Mouse (Mus musculus) heart, postnatal 0 days (tissue): ENCODE measurements around the gene Zcchc2. TPM values are rescaled to one million over a fixed set of nuclear protein-coding genes. Genes with fewer than 3 reads are reported as not detected.

Source experiments
- ATAC-seq: fragments of 200-750 bp; cut with Nextera tagmentation; 2 replicates; pipeline ENCODE4 v1.8.0; 2017; ENCODE audit warnings: low read depth, moderate number of reproducible peaks, moderate library complexity; ENCODE audit not compliant: insufficient read depth
- DNase-seq: peaks from one replicate; pipeline ENCODE4 v3.0.0-alpha.2; 2016; ENCODE audit warnings: low spot score
- H3K27ac ChIP-seq: fragments of 300-500 bp; sonication (generic); 2 replicates; pipeline ENCODE4 v1.5.1; 2014; ENCODE audit warnings: low read depth, mild to moderate bottlenecking
- H3K27me3 ChIP-seq: fragments of 300-500 bp; sonication (generic); 2 replicates; pipeline ENCODE4 v1.6.1; 2014; ENCODE audit warnings: low read length, mixed read lengths; ENCODE audit not compliant: control insufficient read depth, insufficient read depth
- H3K36me3 ChIP-seq: fragments of 300-500 bp; sonication (generic); replicated peaks from 2 replicates; pipeline ENCODE4 v1.6.1; 2014; ENCODE audit warnings: low read length, mixed read lengths; ENCODE audit not compliant: control insufficient read depth, insufficient read depth
- H3K4me1 ChIP-seq: fragments of 300-500 bp; sonication (generic); 2 replicates; pipeline ENCODE4 v1.6.1; 2014; ENCODE audit warnings: antibody characterized with exemption; ENCODE audit not compliant: control insufficient read depth, insufficient read depth
- H3K4me2 ChIP-seq: fragments of 300-500 bp; sonication (generic); 2 replicates; pipeline ENCODE4 v1.6.1; 2014; ENCODE audit warnings: low read depth, mild to moderate bottlenecking, low read length, moderate library complexity
- H3K4me3 ChIP-seq: fragments of 300-500 bp; sonication (generic); 2 replicates; pipeline ENCODE4 v1.5.1; 2014; ENCODE audit warnings: low read depth, low read length
- H3K9ac ChIP-seq: fragments of 300-500 bp; sonication (generic); replicated peaks from 2 replicates; pipeline ENCODE4 v1.6.1; 2014; ENCODE audit warnings: low read depth, low read length, mixed read lengths
- H3K9me3 ChIP-seq: fragments of 300-500 bp; sonication (generic); replicated peaks from 2 replicates; pipeline ENCODE4 v1.6.1; 2016; ENCODE audit warnings: low read length; ENCODE audit not compliant: control insufficient read depth
- CTCF ChIP-seq: IDR thresholded peaks from 2 replicates; pipeline ENCODE4 v1.5.1; 2016; ENCODE audit warnings: antibody characterized with exemption, control low read depth, low read depth
- EP300 ChIP-seq: IDR thresholded peaks from 2 replicates; pipeline ENCODE4 v1.6.1; 2016; ENCODE audit warnings: antibody characterized with exemption, low read depth
- WGBS: fragments of 180-500 bp; shearing (Covaris S2); extraction: QIAGEN DNeasy Blood & Tissue Kit; methylation state at CpG from one replicate; pipeline ENCODE4 v1.1.7; 2014; 5-methylcytosine and 5-hydroxymethylcytosine counted together
- polyA plus RNA-seq: library from polyadenylated mRNA; unstranded; fragments of >200 nt; fragmentation: Nextera tagmentation; extraction: Ambion mirVana; gene quantifications from 2 replicates; pipeline ENCODE4 v1.2.1, GENCODE M21; 2015
- total RNA-seq: library from RNA; depleted of rRNA; stranded (reverse); fragments of >200 nt; gene quantifications from 2 replicates; pipeline ENCODE4 v1.2.3, GENCODE M21; 2014; ENCODE audit warnings: low replicate concordance

The Zcchc2 gene
- total and polyA plus RNA-seq, 2 experiments from 2014 or later, result 1.1 to 6.6 TPM

DNA sequence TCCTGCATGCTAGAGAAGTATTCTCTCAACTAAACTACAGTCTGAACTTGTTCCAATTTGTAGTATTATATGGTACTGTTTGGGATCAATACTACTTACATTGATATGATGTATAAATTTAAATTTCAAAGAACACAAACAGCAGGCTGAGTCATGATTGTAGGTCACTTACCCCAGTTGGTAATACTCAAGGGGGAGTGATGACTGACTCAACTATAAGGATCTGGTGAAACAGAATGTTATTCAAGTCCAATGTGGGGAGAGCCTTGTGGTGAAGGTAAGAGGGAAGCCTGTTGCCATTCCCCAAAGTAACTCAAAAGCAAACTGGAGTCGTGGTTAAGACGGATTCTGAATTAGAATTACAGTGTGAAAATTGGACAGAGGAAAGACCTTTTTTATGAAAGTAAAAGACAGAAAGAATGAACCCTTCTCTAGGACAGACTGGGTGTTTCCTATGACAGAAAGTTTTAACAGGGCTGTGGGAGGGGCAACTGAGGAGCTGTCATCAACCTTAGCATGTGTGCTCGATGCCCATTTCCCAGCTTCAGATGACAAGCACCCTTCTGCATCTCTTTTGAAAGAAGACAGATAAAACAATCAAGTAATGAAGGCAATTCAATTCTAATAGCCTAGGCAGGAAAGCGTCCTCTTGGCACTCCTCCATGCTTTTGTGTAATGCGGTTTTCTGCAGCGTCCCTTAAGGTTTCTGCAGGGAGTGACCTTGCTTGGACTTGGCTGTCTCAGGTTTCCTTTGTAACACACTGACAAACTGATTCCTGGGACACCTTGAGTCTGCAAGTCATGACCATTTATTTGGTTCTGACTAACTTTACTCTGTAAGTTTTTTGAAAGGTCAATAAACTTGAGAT, 7.5 kb upstream of the Zcchc2 start:
- no peak overlapping the region for H3K9ac ChIP-seq
- H3K27me3 ChIP-seq, result no peaks in the 10 kb centered on the region
- no peaks in the 10 kb centered on the region; the same call in 1 of the 2 replicates for H3K9me3 ChIP-seq
- no peak for DNase-seq
- peaks cover 4% of the 10 kb centered on the region; the same call in 1 of the 2 replicates for H3K4me1 ChIP-seq
- H3K36me3 ChIP-seq, result 0 out of 2 replicates have a peak, but pooled peaks cover 4% of the 10 kb centered on the region
- WGBS, result 31% methylated on average over 6 of the region's 6 CpGs
- peak overlapping the region; percentile 4; the same call in 1 of the 2 replicates for H3K27ac ChIP-seq
- H3K4me3 ChIP-seq, result no peak overlapping the region
- no peak for ATAC-seq
- TF ChIP-seq EP300 (no peak), CTCF (no peak)
- no peak overlapping the region for H3K4me2 ChIP-seq

DNA sequence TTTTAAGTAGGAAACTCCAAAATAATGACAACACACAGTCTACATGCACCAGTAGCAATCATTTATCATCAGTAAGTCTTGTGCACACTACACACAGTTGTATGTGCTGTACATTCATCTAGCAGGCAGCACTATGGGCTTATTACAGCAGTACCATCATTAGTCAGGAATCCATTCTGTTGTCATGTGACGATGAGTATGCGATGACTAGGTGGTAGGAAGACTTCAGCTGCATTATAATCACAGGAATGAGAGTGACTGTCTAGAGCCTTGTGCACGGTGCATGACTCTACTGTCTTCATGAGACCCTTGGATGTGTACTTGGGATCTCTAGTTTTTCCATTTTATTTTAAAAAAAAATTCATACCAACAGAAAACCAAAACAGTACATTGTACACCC, 6.0 kb upstream of the Zcchc2 start:
- ATAC-seq, result no peak
- TF ChIP-seq CTCF (no peak), EP300 (no peak)
- no peak overlapping the region for H3K9ac ChIP-seq
- no peak overlapping the region for H3K4me2 ChIP-seq
- DNase-seq, result no peak
- no peak overlapping the region for H3K27ac ChIP-seq
- no peak overlapping the region for H3K4me3 ChIP-seq
- H3K27me3 ChIP-seq, result no peaks in the 10 kb centered on the region
- 88% methylated on average over 3 of the region's 3 CpGs for WGBS
- 0 out of 2 replicates have a peak, but pooled peaks cover 4% of the 10 kb centered on the region for H3K36me3 ChIP-seq
- peaks cover 12% of the 10 kb centered on the region for H3K4me1 ChIP-seq
- no peaks in the 10 kb centered on the region; the same call in 1 of the 2 replicates for H3K9me3 ChIP-seq

DNA sequence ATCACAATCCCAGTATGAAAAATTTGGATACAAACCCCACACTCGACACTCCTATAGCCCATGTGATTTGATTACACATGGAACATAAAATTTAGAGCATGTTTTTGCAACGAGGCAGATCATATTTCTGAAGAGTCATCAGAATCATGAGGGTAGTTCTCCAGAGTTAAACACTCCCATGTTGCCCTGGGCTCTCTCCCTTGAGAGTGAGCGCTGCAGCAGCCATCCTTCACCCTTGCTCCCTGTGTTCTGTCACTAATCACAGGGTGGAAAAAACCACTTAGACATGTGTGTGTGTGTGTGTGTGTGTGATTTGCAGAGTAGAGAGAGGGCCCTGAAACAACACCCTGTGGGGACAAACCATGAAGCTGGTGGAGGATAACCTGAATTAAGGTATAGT, 2.0 kb upstream of the Zcchc2 start:
- Histone ChIP-seq H3K4me1 (peaks cover 22% of the 10 kb centered on the region), H3K4me2 (peak overlapping the region; percentile 72; the same call in 1 of the 2 replicates), H3K36me3 (no peaks in the 10 kb centered on the region), H3K4me3 (no peak overlapping the region), H3K27ac (no peak overlapping the region), H3K27me3 (no peaks in the 10 kb centered on the region), H3K9ac (no peak overlapping the region), H3K9me3 (no peaks in the 10 kb centered on the region)
- no peak for DNase-seq
- ATAC-seq, result no peak
- TF ChIP-seq EP300 (no peak), CTCF (no peak)
- WGBS, result 52% methylated on average over 3 of the region's 3 CpGs

GRCm38 (mm10) chr1:105988903-105989639, 1.1 kb upstream of the Zcchc2 start:
- H3K9me3 ChIP-seq, result no peaks in the 10 kb centered on the region
- peaks cover 26% of the 10 kb centered on the region for H3K4me1 ChIP-seq
- no peak for TF ChIP-seq EP300
- TF ChIP-seq CTCF, result no peak
- no peaks in the 10 kb centered on the region for H3K27me3 ChIP-seq
- ATAC-seq (no peak), DNase-seq (no peak)
- no peak overlapping the region for H3K27ac ChIP-seq
- WGBS, result 36% methylated on average over 14 of the region's 14 CpGs
- H3K9ac ChIP-seq, result peak overlapping the region; percentile 87
- H3K36me3 ChIP-seq, result no peaks in the 10 kb centered on the region
- H3K4me3 ChIP-seq, result peak overlapping the region; percentile 97
- peak overlapping the region; percentile 72 for H3K4me2 ChIP-seq

- under 1% methylated on average over 13 of the region's 13 CpGs for WGBS
- Histone ChIP-seq H3K9ac (peak overlapping the region; percentile 87), H3K36me3 (no peaks in the 10 kb centered on the region), H3K9me3 (no peaks in the 10 kb centered on the region), H3K27ac (peak overlapping the region; percentile 97), H3K27me3 (no peaks in the 10 kb centered on the region), H3K4me3 (peak overlapping the region; percentile 97), H3K4me2 (peak overlapping the region; percentile 72), H3K4me1 (peaks cover 31% of the 10 kb centered on the region)
- DNase-seq, result no peak
- ATAC-seq, result no peak
- TF ChIP-seq EP300 (no peak), CTCF (no peak)
Observed at GRCm38 (mm10) chr1:105989640-105989984, 594 bp upstream of the Zcchc2 start.
